Mouse (Mus musculus) limb, embryonic 11.5 days (tissue): ENCODE data around the gene Arl6ip6. TPM values are rescaled to one million over a fixed set of nuclear protein-coding genes. Genes with fewer than 3 reads are reported as not detected.

Experiments used
- polyA plus RNA-seq: library from polyadenylated mRNA; unstranded; fragments of >200 nt; fragmentation: Nextera tagmentation; extraction: Ambion mirVana; gene quantifications from 2 replicates; pipeline ENCODE4 v1.2.1, GENCODE M21; 2014

Arl6ip6 gene
- polyA plus RNA-seq, 1 experiment from 2014 or later, result 60.6 TPM

Other genes with a start within 250 kb of the Arl6ip6 start
- gene Prpf40a, start 442 bp upstream of the Arl6ip6 start, polyA plus RNA-seq, result 197 and 213 TPM in 2 replicates